Mouse (Mus musculus): Measurements from ENCODE around the gene Atp5d.

GRCm38 (mm10) chr10:80105460-80105859, 33.0 kb upstream of the Atp5d start, which contains the start of gene Sbno2:
- TF ChIP-seq CTCF (IDR thresholded peaks at IDR 0.05; ENCODE audit: borderline replicate concordance, extremely low read depth, insufficient read depth, insufficient read length) = no peak
- TF ChIP-seq POLR2A (IDR thresholded peaks at IDR 0.05; ENCODE audit: borderline replicate concordance, extremely low read depth, insufficient read depth, insufficient read length, poor library complexity, severe bottlenecking) = no peak

Measured in brain, embryonic 14.5 days (tissue).